Mouse (Mus musculus): ENCODE data around the gene Gna15.

DNA sequence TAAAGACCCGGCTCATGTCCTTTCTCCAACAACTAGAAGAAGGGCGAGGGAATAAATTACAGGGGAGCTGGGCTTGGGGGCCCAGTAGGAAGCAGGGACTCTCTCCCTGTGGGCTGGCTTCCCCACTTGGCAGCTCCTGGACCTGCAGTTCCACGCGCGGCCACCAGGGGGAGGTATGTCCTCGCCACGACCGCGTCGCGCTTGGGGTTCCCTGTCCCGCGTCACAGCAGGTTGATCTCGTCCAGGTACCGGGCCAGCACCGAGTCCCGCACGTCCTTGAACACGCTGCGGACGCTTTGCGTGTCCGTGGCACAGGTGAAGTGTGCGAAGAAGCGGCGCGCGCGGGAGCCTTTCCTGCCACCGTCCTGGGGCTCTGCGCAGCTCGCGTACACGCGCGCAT is 21.4 kb downstream of the Gna15 start:
- TF ChIP-seq POLR2A (IDR thresholded peaks at IDR 0.05; ENCODE audit: low read depth, low read length) (no peak), CTCF (IDR thresholded peaks at IDR 0.05; ENCODE audit: extremely low read depth, insufficient read depth, insufficient read length, insufficient replicate concordance) (peak; percentile 98)

Data from spleen, adult 2 months (tissue).